Mouse (Mus musculus): Measurements from ENCODE around the gene Gm30083.

GRCm38 (mm10) chr14:33974752-33975151 lies 40.2 kb downstream of the Gm30083 start:
- no peak for TF ChIP-seq CTCF (conservative IDR thresholded peaks at IDR 0.05; ENCODE audit: insufficient read depth, insufficient read length, low read depth, low read length)
- no peak for TF ChIP-seq POLR2A (IDR thresholded peaks at IDR 0.05; ENCODE audit: low read depth, low read length)

Measured in kidney, adult 2 months (tissue).